Mouse (Mus musculus): ENCODE results near the gene Cfb.

Gene Cfb

DNA sequence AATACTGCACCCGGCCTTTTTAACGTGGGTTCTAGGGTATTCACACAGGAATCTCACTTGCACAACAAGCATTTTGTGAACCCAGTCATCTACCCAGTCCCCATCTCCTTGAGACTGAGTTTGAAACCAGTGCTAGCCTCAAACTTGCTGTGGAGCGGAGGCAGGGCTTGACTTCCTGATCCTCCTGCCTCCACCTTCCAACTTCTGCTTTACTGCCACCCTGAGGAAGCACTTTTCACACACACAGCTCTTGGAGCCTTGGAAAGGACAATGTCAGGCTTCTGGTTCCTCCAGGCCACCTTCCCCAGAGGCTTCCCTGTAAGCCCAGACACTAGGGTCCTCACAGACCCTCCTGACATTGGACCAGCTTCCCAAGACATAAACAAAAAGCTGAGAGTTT is 21.0 kb upstream of the Cfb start:
- no peak for DNase-seq

DNA sequence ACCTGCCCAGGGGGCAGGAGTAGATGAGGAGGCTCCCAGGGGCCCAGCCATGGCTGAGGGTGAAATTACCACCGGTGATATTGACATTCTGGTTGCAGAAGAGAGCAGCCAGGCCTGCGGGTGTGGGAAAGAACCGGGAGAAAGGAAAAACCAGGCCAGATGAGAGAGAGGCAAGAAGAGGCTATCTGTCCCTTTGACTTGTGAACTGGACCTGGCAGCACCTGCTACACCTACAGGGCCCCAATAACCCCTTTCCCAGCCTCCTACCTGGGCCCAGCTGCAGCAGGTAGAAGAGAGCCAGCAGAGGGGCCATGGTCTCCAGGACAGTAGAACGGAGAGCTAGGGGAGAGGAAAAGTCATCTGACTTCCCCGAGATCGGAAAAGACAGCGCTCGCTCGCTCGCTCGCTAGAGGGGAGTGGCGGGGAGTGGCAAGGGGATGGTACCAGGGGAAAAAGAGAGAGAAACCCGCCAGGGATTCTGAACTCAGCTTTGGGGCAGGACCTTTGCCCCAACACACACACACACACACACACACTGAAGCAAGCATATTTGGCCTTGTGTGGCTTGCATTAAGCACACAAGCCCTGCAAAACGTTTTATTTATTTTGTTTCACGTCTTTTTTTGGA is 19.5 kb upstream of the Cfb start, which contains the start of gene Gm20547:
Gene Gm20547, minus strand, starts transcription at position 360 of the 628 bp plus-strand sequence.
- peak; percentile 45 for DNase-seq

DNA sequence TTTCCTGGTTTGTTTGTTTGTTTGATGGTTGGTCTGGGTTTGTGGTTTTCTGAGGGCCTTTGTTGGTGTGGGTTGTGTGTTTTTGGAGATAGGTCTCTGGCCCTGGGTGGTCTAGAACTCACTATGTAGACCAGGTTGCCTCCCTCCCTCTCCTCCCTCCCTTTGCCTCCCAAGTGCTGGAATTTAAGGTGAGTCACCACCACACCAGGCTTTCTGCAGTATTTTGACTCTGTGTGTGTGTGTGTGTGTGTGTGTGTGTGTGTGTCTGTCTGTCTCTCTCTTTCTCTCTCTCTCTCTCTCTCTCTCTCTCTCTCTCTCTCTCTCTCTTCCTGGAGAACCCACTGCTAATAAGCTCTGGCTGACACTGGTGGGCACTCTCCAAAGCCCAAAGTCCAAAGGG is 18.8 kb upstream of the Cfb start:
- DNase-seq, result no peak

DNA sequence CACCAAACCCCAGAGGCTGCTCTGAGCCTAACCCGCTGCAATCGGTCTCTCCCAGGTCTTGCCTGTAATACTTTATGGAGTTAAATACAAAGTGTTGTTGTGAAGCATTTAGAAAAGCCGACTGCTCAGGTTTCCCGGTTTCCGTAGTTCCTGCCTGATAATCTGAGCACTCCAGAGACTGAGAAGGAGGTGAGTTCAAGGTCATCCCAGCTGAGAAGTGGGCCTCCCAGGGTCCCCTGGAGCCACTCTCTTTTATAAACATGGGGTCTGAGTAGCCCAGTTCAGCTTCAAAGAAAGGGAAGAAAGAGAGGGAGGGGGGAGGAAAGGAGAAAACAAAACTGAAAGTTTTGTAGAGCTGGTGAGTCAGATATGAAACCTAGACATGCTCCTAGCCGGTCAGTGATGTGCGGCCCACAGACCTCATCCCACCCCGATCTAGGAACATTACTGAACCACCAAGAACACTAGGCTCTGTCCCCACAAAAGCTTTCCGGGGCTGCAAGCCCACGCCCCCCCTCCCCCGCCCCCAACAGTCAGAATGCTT is 17.1 kb upstream of the Cfb start, which contains the start of gene Zbtb12:
Gene Zbtb12, plus strand, starts transcription at position 148 of the 544 bp plus-strand sequence.
- DNase-seq, result no peak

DNA sequence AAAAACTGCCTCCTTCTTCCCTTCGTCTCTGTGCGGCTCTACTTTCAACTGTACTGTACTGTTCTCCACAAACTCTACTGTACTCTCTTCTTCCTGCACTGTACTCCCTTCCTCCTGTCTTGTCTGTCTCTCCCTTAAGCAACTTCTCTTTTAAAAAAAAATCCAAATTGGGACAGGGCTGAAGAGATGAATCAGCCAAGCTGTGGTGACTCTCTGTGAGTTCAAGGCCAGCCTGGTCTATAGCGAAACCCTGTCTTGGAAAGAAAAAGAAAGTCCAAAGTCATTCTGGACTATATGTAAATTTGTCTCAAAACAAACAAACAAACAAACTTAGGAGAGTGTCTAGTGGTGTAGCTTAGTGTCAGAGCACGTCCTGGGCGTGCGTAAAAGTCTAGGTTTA is 12.0 kb upstream of the Cfb start:
- no peak for DNase-seq

DNA sequence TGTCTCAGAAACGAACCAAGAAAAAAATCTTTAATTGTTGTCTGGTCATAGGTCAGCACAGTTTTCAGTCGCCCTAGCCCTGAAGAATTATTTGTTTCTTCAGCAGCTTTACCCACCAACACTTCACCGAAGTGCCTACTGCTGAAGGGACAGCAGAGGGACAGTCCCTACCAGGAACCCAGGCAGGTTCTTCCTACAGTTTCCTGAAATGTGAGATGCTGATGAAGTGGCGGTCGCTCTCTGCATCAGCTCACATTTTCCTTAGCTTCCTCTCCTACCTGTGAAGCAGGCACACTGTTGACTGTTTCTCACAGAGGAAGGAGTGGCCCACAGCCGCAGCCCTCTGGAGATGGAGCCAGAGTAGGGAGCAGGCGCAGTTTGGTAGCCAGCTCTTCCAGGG is 3.7 kb upstream of the Cfb start:
- no peak for DNase-seq

DNA sequence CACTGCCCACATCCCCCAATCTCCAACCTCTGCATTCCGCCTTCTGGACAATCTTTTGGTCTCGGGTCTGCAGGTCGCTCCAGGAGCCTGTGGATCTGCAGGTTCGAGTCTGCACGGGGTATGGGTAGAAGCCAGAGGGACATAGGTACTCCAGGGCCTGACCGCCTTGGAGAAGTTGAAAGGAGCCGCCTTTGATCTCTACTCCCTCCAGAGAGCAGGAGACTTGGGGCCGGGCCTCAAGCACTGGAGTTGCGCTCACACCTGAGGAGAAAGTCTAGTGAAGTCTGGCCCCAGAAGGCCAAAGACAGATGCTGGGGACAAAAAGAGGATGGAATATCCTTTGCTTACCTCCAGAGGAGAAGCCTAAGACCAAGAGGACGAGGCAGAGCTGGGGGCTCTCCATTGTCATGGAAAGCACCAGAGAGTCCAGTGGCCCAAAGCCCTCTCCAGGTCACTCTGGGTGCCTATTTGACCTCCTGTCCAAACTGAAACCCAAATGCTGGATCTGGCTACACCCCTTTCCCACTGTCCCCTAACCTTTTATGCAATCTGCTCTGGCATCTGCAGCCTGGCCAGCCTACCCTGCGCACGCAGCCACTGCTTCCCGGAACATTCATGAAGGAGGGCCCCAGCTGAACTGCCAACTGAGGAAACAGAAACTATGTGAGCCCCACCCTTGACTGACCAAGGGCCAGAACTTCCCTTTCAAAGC is 458 bp downstream of the Cfb start:
- peak; percentile 73 for DNase-seq

DNA sequence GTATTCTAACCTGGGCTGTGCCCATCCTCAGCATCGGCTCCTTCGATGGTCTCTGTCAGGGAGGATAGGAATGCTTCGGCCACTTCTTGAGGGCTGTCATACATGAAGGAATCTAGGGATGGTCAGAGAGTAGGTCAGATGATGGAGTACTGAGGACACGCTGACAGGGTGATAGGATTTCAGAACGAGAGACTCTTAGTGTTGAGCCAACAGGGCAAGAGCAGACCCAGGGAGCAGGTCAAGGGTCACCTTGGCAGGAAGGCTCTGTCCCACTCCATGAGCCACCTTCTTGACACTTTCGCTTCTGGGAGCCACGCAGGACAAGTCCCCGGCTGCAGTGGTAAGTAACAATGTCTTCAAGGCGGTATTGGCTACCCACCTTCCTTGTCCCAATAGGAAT is 1.8 kb downstream of the Cfb start:
- DNase-seq, result no peak

DNA sequence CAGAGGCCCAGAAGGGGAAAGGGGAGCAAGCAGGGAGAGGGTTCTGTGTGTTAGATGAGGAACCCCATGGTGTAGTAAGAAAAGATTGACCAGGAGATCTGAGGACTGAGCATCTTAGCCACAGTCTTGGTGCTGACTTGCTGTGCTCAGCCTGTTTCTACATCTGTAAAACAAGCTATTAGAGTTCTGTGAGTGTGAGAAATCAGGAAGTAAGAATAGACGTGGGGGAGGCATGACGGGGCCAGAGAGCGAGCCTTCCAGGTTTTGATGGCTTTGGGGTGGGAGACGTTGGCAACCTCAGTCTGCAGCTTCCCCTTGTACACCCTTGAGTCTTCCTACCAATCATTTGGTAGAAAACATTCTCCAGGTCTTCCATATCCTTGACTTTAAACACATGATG is 3.6 kb downstream of the Cfb start:
- DNase-seq, result no peak

DNA sequence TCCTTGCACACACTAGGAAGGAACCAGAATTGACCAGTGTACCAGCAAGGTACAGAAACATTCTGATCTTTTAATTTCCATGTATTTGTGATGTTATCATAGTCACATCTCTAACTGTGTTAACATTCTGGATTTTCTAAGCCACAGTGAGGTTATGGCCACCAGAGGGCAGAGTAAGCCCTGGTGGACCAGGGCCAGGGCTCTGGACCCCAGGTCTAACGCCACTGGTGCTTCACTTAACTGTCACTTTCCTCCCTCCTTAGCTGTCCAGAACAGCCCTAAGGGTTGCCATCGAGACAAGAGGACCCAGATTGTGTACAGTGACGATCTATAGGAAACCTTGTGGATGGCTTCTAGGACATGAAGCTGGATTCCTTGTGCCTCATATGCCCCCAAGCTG is 6.5 kb downstream of the Cfb start:
- DNase-seq, result peak; percentile 64

DNA sequence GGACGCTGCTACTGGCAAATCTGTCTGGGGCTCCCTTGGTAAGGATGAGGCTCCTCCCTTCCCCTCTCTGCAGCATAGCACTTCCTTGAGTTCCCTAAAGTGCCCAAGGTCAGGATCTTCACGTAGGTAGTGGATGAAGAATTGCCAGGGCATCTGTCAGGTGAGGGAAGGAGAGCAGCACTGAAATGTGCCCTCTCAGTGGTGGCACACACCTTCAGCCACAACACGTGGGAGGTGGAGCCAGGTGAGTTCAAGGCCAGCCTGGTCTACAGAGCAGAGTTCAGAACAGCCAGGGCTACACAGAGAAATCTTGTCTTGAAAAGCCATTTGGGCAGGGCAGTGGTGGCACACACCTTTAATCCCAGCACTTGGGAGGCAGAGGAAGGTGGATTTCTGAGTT is 7.6 kb downstream of the Cfb start:
- no peak for DNase-seq

DNA sequence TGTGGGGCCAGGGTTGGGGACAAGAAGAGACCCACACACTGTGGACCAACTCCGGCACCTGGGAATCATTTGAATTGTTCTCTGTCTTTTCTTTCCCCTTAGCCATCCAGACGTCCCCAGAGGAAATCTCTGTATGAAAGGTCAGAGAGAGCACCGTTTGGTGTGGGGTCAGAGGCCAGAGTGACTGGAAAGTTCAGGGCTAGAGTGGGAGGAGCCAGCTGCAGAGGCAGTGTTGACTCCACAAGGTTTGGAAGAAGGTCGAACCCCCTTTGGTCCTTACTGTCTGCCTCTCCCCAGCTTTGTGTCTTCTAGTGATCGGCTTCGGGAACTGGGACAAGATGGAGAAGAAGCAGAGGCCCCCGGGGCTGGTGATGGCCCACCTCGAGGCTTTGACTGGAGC is 8.8 kb downstream of the Cfb start:
- DNase-seq, result no peak

DNA sequence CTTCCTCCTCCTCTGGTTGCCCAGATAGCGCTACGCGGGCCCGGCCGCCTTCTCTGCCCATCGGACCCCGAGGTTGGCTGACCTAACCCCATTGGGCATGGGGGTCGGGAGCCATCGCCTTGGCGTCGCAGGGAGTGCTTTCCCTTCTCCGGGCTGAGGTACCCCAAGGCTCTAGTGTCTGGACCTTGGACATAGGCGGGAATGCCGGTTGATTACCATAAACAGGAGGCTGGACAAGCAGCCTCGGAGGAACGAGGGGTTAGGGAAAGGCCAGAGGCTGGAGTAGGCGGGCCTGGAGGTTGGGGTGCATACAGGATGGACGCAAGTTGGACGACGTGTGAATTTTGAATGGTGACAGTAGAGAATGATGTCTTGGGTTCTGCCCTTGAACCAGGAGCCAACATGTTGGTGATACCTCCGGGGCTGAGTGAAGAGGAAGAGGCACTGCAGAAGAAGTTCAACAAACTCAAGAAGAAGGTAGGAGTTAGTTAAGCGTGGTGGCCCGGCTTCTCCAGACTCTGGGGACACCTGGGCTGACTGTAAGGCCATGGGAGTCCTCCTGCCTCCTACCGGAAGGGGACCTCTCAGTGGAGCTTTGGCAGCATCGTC is 11.7 kb downstream of the Cfb start:
- no peak for DNase-seq

DNA sequence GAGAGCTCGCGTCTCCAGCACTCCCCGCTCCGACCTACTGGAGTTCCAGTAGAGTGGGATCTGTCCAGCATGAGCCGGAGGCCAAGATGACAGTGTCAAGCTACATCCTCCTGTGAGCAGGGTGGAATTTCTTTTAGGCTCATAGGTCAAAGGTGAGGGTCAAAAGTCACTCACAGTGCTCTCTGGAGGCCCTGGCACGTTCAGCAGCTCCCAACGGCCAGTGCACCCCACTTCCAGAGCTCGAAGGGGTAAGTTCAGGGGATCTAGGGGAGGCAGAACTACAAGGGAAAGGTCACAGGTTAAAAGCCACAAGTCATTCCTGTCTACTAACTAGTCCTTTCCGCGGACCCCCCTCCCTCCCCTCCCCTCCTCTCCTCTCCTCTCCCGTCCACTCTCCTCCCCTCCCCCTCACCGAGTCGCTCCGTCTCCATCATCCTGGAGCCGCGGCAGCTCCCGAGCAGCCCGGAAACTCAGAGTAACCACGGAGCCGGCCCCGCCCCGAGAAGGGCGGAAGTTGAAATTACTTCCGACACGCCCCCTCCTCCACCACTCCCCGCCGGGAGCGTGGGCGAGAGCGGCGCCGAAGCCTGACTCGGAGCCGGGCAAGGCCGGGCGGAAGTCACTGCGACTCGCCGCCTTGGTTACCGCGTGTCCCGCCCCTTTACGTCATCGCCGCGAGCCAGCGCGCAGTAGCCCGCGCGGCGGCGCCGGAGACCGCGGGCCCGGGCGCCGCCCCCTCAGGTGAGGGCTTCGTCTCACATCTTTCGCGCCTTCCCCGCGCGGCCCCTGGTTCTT is 12.4 kb downstream of the Cfb start, which contains the start of the genes Skiv2l and Nelfe:
Gene Skiv2l, minus strand, starts transcription at position 489 of the 795 bp plus-strand sequence.
Gene Nelfe, plus strand, starts transcription at position 670 of the 795 bp plus-strand sequence.
- DNase-seq, result peak; percentile 99

DNA sequence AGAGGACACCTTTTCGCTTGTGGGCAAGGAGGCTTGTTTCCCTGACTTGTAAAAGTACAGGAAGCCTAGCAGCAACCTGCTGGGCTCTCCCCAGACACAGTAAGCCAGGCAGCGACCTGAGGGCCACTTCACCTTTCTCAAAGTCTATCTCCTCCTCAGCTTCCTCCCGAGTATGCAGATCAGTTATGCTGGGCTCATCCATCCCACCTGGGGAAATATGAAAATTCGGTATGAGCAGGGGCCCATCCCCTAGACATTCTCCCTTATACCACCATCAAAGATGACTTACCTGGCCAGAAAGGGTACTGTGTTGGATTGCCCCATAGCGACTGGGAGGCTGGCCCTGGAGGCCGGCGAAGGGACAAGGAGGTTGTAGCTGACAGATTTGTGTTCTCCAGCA is 14.7 kb downstream of the Cfb start:
- no peak for DNase-seq

DNA sequence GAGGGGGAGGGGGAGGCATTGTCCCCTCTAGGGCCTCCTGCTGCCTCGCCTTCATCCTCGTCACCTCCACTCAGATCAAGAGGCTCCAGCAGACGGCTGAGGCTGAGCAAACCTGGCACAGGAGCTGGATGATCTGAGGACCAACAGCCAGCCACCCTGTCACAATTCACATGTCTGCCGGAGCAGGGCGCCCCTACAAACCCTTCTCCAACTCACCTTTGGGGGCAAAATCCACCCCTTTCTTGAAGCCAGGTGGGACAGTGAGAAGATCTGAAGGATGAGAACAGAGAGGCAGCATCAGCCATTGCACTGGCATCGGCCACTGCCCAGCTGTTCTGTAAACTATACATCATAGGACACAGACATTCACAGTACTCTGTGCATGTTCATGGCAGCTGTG is 15.1 kb downstream of the Cfb start:
- DNase-seq, result no peak

DNA sequence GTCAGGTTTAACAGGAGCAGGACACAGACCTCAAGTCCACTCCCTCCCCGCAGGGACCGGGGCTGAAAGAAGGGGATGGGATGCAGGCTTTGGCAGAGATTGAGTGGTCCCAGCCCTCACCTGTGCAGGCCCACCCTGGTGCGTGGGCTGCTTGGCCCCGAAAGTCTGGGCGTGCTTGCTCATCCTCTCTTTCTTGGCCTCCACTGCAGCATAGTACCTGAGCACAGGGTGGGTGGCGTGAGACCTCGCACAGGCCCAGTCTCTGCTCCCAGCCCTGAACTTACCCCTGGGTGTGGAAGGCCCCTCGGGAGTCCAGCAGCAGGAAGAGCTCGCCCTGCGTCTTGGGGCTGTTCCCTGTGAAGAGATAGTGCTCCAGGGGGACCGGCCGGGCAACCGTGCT is 17.4 kb downstream of the Cfb start:
- no peak for DNase-seq

DNA sequence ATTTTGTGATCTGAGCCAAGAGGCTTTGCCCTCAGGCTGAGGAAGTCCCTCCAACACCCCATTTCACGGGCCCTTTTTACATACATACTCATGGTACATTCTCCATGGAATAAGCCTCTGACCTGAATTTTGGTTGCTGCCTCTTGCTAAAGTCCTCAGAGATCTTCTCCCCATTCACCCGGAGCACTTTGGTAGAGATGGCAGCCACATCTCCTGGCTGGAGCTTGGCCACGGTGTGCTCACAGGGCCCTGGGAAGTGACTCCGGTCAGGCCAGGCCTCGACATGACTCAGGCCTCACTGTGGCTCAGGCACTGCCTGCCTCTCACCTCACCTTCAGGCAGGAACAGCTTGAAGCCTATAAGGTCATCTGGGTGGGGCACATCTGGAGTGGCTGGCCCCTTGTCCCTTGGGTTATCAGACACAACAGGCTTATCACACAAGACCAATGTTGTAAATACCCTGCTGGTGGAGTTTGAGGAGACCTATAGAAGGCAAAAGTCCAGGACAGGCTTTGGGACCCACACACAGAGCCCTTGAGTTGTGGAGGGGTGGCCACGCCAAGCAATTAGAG is 21.5 kb downstream of the Cfb start:
- DNase-seq, result no peak

DNA sequence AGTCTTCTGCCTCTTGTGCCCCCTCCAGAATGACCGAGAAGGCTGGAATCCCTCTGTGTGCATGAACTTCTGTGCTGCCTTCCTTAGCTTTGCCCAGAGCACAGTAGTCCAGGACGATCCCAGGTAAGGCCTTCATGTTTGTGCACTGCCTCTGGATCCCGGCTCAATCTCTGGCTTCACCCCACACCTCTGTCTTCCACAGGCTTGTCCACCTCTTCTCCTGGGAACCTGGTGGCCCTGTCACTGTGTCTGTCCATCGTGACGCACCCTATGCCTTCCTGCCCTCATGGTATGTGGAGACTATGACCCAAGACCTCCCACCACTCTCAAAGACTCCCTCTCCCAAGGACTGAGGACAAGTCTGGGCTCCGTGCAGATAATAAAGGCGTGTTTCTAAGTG is 23.5 kb downstream of the Cfb start:
- no peak for DNase-seq

DNA sequence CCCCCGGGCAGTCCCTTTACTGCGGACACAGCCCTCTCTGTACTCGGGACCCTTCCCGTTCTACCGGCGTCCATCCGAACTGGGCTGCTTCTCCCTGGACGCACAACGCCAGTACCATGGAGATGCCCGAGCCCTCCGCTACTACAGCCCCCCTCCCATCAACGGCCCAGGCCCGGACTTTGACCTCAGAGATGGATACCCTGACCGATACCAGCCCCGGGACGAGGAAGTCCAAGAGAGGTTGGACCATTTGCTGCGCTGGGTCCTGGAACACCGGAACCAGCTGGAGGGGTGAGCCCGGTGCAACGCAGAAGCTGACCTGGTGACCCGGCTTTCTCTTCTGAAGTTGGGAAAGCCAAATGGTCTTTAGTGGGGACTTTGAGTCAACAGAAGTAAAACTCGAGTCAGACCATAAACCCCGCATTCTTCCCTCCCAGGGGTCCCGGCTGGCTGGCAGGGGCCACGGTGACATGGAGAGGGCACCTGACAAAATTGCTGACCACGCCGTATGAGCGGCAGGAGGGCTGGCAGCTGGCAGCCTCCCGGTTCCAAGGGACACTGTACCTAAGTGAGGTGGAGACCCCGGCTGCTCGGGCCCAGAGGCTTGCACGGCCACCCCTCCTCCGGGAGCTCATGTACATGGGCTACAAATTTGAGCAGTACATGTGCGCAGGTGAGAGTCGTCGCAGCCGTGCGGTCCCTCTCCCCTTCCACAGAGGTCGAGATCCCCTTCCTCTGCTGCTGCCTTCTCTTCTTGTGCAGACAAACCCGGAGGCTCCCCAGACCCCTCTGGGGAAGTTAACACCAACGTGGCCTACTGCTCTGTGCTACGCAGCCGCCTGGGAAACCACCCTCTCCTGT is 24.6 kb downstream of the Cfb start:
- peak; percentile 37 for DNase-seq

DNA sequence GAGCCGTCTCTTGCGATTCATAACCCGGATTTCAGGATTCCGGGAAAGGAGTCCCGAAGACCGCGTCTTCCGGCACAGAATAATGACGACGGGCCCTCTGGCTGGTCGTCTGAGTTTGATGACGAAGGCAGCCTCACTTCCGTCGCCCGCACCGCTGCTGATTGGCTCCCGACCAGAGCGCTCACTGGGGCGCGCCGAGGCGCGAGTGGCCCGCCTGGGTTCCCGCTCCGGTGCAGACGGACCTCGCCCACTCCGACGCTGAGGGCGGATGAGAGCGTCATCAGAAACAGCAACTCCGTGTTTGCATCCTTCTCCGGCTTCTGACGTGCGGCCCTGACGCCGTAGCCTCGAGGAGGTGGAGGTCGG is 25.5 kb downstream of the Cfb start, which contains the start of the genes Stk19 and Dxo:
Gene Stk19, minus strand, starts transcription at position 90 of the 366 bp plus-strand sequence.
Gene Dxo, plus strand, starts transcription at position 164 of the 366 bp plus-strand sequence.
- DNase-seq, result peak; percentile 98
